Mouse (Mus musculus) layer of hippocampus, adult 11-12 months (tissue): ENCODE measurements around the gene Gm14632.
"Not testable (repeated sequence)": the region's sequence is repeated elsewhere in the genome, so short reads cannot be mapped to it uniquely, and the experiment has no call there.

Experiments
- DNase-seq: peaks from one replicate; pipeline ENCODE4 v3.0.0; 2022; ENCODE audit warnings: low spot score

The Gm14632 gene

GRCm38 (mm10) chrX:30329472-30329871 is at the start of gene Gm14632:
Gm14632 (plus strand) TSS chrX:30329772.
- not testable (repeated sequence) for DNase-seq
